Mouse (Mus musculus) spleen, adult 2 months (tissue): ENCODE measurements around the gene Farsb.

ENCODE experiments used
- CTCF ChIP-seq: fragments of 200-500 bp; IDR thresholded peaks from 2 replicates; pipeline ENCODE4 v1.5.1; 2011; ENCODE audit warnings: mild to moderate bottlenecking, inconsistent platforms; ENCODE audit not compliant: insufficient read depth, insufficient read length, insufficient replicate concordance; ENCODE audit errors: extremely low read depth
- POLR2A ChIP-seq: fragments of 200-500 bp; IDR thresholded peaks from 2 replicates; pipeline ENCODE4 v1.6.1; 2011; ENCODE audit warnings: low read depth, low read length, inconsistent platforms

DNA sequence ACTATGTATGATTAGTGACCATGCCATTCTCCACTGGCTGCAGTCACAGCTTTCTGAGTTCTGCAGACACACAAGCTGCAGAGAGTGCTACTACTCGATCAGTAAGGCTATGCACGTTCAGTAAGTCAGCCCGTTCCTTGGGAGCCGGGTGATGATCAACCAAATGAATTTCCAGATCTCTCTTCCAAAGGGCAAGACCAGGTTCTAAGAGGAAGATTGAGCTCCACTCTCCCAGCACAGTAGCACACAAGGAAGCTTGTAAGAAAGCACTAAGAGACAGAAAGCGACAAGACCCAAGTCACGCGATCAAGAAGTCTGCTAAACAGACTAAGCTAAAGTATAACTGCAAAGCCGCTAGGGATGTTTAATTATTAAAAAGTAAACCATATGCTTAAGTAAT is 48.0 kb downstream of the Farsb start:
- TF ChIP-seq POLR2A = no peak
- no peak for TF ChIP-seq CTCF
